Mouse (Mus musculus): ENCODE results near the gene Sema3d.

The Sema3d gene

DNA sequence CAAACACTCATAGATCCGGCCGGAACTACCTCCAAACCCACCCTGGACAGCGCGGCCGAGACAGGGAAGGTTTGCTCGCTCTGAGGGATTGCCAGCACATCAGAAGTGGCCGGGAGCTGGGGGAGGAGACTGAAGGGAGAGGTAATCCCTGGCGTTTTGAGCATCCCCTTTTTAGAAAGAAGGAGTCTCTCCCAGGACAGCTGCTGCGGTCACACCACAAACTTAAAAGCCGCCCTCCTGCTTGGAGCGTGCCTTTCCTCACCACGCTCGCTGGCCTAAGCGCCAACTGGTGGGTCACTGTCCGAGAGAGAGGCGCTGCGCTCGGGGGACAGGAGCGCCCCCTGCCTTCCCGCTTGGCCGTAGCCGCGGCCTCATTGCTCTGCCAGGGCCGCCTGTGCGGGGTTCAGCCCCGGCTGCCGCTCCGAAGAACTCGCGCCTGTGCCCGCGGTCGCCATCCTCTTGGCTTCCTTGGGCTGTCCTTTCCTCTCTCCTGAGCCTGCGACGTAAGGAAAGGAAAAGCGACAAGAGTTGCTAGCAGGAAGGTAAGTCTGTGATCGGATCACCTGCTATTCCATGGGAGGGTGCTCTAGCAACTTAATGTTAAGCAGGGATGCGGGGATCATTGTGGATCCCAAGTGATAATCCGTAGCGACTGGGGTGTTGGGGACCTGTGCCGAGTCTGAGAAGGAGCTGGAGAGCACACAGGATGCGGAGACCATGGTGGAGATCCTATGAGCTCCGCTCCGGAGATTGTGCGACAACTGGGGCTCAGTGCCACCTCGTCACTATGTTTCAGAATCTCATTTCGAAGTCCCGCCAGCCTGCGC is at the start of gene Sema3d:
Gene Sema3d, plus strand, starts transcription at position 253 of the 827 bp plus-strand sequence.
- peak; percentile 86 for DNase-seq (ENCODE audit: low spot score)

DNA sequence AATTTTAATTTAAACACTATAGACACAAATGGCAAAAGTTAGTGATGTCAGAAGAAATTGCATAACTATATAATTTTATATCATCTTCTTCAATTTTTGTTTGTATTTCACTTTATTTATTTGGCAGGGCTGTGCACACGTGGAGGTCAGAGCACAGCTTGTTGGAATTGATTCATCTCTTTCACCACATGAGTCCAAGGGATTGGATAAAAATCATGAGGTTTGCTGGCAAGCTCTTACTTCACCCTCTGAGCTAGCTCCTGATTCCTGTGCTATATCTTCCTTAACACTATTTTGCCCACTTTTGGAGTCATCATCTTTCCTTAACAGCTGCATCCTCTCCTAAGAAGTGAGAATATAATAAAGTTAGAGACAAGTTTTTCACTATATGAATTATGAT is 5.9 kb upstream of the Sema3d start:
- no peak for DNase-seq (ENCODE audit: low spot score)

DNA sequence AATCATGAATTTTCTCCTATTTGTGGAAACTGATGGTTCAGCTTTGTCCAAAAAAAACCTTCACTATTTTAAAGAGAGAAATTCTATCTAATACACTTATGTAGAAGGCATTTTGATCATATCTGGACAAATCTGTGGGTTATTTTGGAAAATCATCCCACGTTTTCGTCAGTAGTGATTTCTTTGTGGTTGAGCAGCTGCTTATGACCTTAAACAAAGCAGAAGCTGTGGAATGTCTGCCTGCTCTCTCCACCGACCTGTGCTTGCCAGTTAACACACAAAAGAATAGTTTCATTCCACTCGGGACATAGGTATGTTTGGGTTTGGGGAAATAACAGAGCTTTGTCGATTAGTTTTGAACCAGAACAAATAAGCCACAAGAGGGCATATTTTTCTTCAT is 4.3 kb upstream of the Sema3d start:
- DNase-seq (ENCODE audit: low spot score), result no peak

DNA sequence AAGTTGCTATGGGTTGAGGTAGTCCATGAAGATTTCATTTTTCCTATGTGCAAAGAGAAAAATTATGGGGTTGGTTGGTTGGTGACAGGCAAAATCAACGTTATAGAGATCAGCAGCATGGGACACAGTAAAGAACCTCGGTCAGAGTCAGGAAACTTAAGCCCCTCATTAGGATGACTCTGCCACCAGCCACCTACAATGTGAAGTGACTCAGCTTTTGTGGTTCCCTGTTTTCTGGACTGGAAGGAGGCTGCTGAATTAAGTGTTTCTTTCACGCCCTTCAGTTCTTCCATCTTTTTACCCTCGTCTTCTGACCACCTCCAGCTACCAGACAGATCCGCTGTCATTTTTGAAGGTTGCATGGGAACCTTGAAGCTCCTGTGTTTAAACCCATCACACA is 1.2 kb upstream of the Sema3d start:
- no peak for DNase-seq (ENCODE audit: low spot score)

DNA sequence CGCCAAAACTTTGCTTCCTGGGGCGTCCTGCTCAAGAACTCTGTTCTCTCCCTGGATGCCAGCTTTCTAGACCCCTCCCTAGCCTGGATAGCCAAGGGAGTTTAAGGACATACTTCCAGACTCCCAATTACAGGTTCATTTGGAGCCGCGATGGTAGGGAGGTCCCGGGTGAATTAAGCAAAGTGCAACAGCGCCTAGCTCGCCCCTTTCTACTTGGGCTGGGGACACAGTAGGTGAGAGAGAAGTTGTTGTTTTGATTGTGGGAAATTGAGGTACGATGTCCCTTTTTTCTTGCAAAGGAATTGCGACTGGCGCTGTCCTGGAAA is 738 bp downstream of the Sema3d start:
- DNase-seq (ENCODE audit: low spot score), result peak; percentile 13

DNA sequence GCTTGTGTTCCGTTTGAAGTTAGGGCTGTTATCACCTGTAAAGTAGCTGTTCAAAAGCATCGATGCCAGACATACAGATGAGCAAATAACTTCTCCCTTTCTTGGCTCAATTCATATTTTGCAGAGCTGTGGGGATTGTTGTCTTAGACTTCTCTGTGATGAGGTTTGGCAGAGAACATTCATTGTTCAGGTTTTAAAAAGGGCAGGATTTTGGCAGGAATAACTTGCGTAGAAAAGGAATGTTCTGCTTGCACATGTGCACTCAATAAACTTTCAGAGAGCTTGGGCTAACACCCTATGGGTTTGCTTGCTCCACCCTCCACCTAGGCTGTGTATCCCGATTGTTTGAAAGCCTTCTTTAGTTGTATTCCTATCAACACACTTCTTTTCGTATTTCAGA is 9.5 kb downstream of the Sema3d start:
- no peak for DNase-seq (ENCODE audit: low spot score)

- DNase-seq (ENCODE audit: low spot score), result no peak
Measured at GRCm38 (mm10) chr5:12399271-12399670, 16.1 kb downstream of the Sema3d start.

DNA sequence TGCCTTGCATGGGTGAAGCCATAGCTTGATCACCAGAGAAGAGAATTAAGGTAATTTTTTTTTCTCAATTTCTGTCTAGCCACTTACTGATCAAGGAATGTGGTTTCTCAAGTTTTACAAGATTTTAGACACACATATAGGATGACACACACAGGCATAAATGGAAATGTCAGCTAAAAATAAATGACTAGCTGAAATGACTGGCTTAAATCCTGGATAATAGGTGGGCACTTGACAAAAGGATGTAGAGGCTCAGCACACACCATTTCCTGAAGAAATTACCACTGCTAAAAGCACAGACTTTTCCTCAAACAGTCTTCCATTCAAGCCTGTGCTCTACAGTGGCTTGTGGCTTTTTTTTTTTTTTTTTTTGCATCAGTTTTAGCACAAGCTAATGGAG is 21.0 kb downstream of the Sema3d start:
- no peak for DNase-seq (ENCODE audit: low spot score)

GRCm38 (mm10) chr5:12412595-12412994 is 29.4 kb downstream of the Sema3d start:
- DNase-seq (ENCODE audit: low spot score), result no peak

- DNase-seq (ENCODE audit: low spot score), result no peak
Measured at GRCm38 (mm10) chr5:12423264-12423663, 40.1 kb downstream of the Sema3d start.

DNA sequence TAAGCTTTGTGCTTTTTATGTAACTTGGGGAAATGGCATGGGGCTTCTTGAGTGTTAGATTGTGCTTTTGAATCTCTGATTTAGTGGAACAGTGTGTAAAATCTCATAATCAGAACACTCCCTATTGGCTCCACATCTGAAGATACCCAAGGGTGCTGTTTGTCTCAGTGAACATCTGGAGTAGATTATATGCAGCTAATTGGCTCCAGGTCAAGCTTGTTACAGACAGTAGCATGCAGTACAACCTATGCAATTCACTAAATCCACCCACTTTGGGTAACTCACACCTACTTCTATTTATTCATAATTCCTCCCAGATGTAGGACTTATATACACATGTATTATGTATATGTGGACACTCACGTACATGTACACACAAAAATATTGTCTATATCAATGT is 58.6 kb downstream of the Sema3d start:
- peak; percentile 68 for DNase-seq (ENCODE audit: low spot score)

GRCm38 (mm10) chr5:12442176-12443105 is 59.3 kb downstream of the Sema3d start:
- peak; percentile 28 for DNase-seq (ENCODE audit: low spot score)

- no peak for DNase-seq (ENCODE audit: low spot score)
Measured at GRCm38 (mm10) chr5:12451089-12451488, 67.9 kb downstream of the Sema3d start.

- DNase-seq (ENCODE audit: low spot score), result no peak
Measured at GRCm38 (mm10) chr5:12454946-12455345, 71.8 kb downstream of the Sema3d start.

DNA sequence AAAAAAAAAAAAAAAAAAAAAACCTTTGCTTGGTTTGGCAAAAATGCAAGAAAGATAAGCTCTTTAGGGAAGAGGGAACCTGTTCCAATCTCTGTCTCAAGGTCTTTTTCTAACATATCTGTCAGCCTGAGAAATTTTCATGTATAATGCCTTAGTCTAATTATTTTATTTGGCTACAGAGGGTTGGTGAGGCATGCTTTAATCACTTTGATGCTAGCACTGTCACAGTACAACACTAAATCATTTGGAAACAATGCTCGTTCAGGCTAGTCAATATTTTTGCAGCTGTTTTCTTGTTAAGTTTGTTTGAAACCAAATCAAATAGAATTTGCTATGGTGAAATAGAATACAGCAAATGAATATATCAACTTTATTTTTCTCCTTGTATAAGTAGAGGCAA is 74.3 kb downstream of the Sema3d start:
- no peak for DNase-seq (ENCODE audit: low spot score)

DNA sequence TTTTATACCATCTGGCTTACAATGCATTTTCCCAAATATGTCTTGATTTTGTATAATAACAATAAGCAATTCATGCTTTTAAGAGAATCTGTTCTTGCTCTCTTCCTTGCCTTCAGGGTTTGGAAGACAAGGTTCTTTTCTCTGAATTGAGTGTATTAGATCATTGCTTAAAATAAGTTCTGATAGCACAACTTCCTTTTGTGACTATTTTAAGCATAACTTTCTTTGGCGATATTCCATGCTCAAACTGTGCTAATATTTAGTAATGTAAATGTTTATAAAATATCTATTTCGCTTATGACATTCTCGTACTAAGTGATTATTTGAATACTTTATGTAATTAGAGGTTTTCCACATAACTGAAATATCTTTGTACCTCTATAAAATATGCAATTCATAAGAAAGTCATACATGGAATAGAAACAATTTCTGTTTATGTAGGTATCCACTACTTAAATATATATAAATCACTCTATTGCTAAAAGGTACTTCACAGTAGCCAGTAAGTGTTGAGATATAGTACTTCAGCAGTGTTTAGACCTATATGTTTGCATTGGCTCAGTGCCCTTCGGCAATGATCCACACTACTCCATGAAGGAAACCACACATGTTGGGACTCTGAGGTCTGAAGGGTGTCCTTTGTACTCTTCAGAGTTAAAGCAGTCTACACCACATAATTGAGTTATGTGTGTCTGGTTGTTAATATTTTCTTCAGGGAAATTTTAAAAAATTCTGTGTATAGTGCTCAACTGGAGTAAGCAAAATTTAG is 84.6 kb downstream of the Sema3d start:
- DNase-seq (ENCODE audit: low spot score), result no peak

GRCm38 (mm10) chr5:12474904-12475638 is 91.9 kb downstream of the Sema3d start:
- no peak for DNase-seq (ENCODE audit: low spot score)

GRCm38 (mm10) chr5:12475639-12475916 is 92.4 kb downstream of the Sema3d start:
- no peak for DNase-seq (ENCODE audit: low spot score)

DNA sequence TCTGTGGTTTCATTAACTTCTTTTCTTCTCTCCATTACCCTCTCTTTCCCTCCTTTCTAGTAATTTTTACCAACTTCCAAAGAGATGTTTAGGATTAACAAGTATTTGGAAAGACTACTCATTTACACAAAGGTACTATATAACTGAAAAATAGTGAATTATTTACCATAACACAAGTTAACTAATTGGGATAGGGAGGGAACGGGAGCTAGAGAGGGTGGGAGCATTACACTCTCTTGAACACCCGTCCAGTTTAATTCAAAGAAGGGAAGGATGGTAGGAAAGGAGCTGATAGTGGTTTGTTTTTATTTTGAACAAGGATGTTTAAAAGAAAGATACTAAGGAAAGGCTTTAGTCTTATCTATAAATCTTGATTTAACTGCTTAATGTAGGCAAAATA is 104.7 kb downstream of the Sema3d start:
- no peak for DNase-seq (ENCODE audit: low spot score)

GRCm38 (mm10) chr5:12491704-12492103 is 108.5 kb downstream of the Sema3d start:
- no peak for DNase-seq (ENCODE audit: low spot score)

DNA sequence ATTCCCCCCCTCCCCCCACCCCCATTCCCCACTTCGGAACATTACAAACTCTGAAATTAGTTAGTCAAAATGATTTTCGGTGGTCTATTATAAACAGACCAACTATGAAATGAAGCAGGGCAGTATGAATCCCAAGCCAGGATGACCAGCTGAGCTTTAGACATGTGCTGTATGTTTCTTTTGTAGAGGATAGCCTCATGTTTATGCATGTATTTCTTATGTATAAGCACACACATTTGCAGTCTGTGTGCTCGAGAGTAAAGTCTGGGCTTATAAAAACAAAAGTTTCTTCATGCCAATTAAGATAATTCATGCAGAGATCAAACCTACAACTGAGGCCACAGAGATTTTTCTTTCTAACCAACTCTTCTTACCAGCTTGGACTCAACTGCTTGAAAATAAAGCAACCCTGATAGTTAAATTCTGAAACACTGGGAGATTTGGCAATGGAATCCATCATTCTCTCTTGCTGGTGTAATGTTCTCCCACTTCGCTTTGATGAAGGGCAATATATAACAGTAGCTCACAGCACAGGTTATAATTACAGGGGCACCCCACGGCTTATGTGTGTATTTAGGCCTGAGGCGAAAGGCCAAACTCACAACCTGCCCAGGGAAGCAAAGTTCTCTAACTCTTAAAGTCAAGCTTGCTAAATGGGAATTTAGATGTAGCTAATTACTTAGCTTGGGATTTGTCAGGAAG is 115.2 kb downstream of the Sema3d start:
- no peak for DNase-seq (ENCODE audit: low spot score)
